Mouse (Mus musculus): Measurements from ENCODE around the gene Nppb. TPM values are rescaled to one million over a fixed set of nuclear protein-coding genes. Genes with fewer than 3 reads are reported as not detected.

Gene Nppb
- polyA plus RNA-seq, 1 experiment from 2014 or later, result not detected

DNA sequence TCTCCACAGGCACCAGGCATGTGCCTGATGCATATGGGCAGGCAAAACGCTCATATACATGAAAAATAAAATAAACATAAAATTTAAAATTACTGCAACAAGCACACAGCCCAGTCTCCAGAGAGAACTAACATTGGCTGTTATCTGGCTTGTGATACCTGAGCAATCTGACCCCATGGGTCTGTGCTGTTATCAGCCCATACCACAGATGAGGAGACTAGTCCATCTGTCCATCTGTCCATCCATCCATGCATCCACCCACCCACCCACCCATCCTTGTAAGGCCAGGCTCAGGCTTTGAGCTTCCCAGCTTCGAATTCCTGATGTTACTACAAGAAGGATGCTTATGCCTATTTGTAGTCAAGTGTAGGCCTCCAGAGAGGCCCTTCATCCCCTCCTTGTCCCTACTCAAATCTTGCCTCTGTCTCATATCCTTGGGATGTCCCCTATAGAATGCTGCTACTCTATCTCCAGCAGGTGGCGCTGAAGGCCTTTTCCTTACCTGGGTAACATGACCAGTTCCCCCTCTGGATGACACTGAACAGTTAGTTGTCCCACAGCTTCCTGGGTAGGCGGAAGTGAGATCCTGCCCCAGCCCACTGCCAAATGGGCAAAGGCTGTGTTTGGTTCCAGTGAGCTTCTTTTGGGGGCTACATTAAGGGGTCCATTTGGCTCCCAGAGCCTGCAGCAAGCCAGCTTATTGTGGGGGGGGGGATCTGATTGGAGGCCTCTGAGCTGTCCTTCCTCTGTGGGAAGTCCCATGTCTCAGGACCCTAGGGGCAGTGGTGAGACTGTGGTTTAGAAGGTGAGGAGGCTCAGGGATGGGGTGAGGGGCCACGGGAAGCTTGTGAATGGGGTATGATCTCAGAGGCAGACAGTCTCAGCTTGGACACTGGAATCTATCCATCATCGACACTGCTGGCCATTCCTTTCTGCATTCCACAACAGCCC lies 25.4 kb upstream of the Nppb start:
- WGBS (ENCODE audit: missing documents), result 38% methylated on average over 6 of the region's 6 CpGs
- H3K79me2 ChIP-seq (ENCODE audit: inconsistent target), result no peaks in the 10 kb centered on the region
- no peaks in the 10 kb centered on the region for H3K36me3 ChIP-seq (ENCODE audit: inconsistent target)
- H3K27ac ChIP-seq, result no peak overlapping the region
- no peak overlapping the region for H3K4me3 ChIP-seq (ENCODE audit: inconsistent target)

DNA sequence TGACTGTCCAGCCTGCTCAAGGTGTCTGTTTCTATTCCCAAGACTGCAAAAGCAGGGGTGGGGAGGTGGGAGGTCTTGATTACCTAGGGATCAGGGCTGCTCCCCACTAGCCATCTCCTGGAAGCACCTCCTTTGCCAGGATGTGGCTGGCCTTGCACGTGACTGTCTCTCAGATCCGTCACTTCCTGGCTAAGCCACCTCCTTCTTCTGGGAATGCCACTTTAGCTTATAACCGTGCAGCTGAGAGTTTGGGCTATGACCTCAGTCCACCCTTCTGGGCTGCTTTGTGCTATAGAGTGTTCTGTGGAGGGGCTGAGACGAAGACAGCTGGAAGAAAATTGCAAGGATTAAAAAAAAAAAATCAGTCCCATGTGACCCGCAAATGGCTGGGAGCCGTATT lies 22.8 kb upstream of the Nppb start:
- Histone ChIP-seq H3K27ac (no peak overlapping the region), H3K36me3 (ENCODE audit: inconsistent target) (no peaks in the 10 kb centered on the region), H3K4me3 (ENCODE audit: inconsistent target) (no peak overlapping the region), H3K79me2 (ENCODE audit: inconsistent target) (no peaks in the 10 kb centered on the region)
- WGBS (ENCODE audit: missing documents), result 64% methylated on average over 6 of the region's 6 CpGs

DNA sequence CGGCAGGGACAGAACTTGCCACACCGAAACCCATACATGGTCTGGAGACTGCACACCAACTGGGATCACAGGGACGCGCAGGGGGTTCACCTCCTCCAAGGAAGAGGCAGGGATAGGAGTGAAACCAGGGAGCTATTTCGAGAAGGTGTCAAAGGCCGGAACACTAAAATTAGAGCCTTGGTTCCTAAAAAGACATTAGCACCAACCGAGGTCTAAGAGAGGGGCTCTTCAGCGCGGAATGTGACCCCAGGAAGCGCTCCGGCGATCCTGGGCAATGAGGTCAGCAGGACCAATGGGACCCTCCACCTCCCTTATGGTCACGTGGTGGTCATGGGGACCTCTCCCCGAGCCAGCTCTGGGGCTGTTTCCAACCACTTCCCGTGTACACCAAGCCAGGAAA lies 22.0 kb upstream of the Nppb start:
- WGBS (ENCODE audit: missing documents), result 87% methylated on average over 15 of the region's 15 CpGs
- H3K79me2 ChIP-seq (ENCODE audit: inconsistent target), result no peaks in the 10 kb centered on the region
- H3K27ac ChIP-seq, result no peak overlapping the region
- H3K36me3 ChIP-seq (ENCODE audit: inconsistent target), result no peaks in the 10 kb centered on the region
- H3K4me3 ChIP-seq (ENCODE audit: inconsistent target), result no peak overlapping the region

DNA sequence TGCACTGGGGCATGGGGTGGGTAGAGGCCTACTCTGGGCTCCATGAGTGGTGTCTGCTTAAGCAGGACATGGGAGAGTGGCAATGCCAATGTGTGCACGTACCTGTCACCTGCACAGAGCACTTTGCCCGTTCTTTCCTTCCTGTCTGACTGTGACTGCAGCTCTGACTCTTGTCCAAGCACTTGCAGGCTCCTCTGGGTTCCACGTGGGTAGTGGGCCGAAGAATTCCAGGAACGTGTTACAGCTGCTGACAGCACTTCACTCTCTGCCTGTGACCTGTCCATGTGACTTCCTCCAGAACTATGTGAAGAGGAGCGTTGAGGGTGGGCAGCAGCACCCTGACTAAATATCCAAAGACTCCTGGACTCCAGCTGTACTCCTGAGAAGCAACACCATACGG lies 19.9 kb upstream of the Nppb start:
- Histone ChIP-seq H3K36me3 (ENCODE audit: inconsistent target) (no peaks in the 10 kb centered on the region), H3K27ac (no peak overlapping the region), H3K79me2 (ENCODE audit: inconsistent target) (no peaks in the 10 kb centered on the region), H3K4me3 (ENCODE audit: inconsistent target) (no peak overlapping the region)
- WGBS (ENCODE audit: missing documents), result 69% methylated on average over 7 of the region's 7 CpGs

DNA sequence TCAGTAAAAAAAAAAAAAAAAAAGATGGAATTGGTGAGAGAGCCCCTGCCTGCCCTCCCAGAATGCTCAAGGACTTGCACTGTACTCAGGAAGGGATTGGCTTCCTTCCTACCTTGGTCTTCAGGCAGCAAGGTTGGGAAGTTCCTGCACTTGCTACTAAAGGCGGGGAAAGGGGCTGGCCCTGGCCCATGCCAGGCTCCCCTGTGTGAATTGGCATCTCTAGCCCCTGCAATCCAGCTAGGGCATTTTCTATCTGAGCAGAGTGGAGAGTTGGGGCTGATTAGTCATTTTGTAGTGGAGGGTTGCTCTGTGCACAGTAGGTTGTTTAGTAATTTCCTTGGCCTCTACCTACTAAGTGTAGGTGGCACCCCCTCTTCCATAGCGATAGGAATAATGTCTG lies 16.8 kb upstream of the Nppb start:
- no peak overlapping the region for H3K4me3 ChIP-seq (ENCODE audit: inconsistent target)
- H3K27ac ChIP-seq, result no peak overlapping the region
- H3K79me2 ChIP-seq (ENCODE audit: inconsistent target), result no peaks in the 10 kb centered on the region
- no peaks in the 10 kb centered on the region for H3K36me3 ChIP-seq (ENCODE audit: inconsistent target)
- WGBS (ENCODE audit: missing documents), result 73% methylated on average over 2 of the region's 2 CpGs

DNA sequence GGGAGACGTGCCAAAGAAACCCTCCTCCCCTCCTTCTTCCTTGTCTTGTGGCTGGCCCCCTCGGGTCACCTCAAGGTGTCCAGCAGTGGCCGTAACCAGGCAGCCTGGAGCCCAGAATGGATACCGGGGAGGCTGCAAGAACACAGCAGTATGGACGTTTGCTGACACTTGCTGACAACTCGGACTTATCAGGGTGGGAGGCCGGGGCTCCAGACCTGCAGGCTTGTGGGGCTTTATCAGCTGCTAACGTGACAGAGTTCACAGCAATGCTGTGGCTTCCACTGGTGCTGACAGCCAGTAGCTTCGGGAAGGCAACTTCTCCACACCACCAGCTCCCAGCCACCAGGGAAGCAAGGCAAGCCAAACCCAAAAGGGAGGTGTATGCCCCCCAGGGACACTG lies 16.3 kb upstream of the Nppb start:
- Histone ChIP-seq H3K36me3 (ENCODE audit: inconsistent target) (no peaks in the 10 kb centered on the region), H3K4me3 (ENCODE audit: inconsistent target) (no peak overlapping the region), H3K27ac (no peak overlapping the region), H3K79me2 (ENCODE audit: inconsistent target) (no peaks in the 10 kb centered on the region)
- WGBS (ENCODE audit: missing documents), result 59% methylated on average over 8 of the region's 9 CpGs

DNA sequence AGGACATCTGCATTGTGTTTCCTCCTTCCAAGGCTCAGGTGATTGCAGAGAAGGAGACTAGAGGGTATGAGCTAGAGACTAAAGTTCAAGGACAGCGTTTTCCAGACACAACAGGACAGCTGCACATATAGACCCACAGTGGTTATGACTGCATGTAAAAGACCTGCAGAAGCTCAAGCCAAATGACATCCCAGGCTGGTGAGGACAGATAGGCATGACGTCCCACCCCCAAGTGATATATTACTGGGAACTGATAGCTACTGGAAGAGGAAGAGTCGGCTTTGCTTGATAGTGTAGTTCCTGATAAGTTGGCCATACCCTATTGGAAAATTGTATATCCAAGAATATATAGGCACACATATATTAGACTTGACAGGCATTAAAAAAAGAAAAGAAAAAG lies 9.4 kb upstream of the Nppb start:
- Histone ChIP-seq H3K36me3 (ENCODE audit: inconsistent target) (no peaks in the 10 kb centered on the region), H3K4me3 (ENCODE audit: inconsistent target) (no peak overlapping the region), H3K27ac (no peak overlapping the region), H3K79me2 (ENCODE audit: inconsistent target) (no peaks in the 10 kb centered on the region)
- 70% methylated on average over 3 of the region's 3 CpGs for WGBS (ENCODE audit: missing documents)

DNA sequence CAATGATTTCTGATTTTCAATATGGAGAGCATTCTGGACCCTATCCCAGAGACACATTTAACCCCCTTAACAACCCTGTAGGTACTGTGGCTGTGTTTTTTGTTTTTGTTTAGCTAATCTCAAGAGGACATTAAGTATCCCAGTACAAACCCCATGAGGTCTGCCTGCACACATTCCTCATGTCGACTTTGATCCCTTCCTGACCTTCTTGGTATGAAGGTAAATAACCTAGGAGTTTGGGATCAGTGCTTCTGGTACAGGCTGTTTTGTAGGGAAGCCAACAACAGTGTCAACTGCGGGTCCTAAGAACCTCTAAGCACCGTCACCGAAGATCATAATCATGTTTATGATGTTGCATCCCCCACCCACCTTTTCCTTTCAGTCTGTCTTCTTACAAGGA lies 7.9 kb upstream of the Nppb start:
- Histone ChIP-seq H3K27ac (no peak overlapping the region), H3K36me3 (ENCODE audit: inconsistent target) (no peaks in the 10 kb centered on the region), H3K4me3 (ENCODE audit: inconsistent target) (no peak overlapping the region), H3K79me2 (ENCODE audit: inconsistent target) (no peaks in the 10 kb centered on the region)
- 58% methylated on average over 1 of the region's 4 CpGs for WGBS (ENCODE audit: missing documents)

DNA sequence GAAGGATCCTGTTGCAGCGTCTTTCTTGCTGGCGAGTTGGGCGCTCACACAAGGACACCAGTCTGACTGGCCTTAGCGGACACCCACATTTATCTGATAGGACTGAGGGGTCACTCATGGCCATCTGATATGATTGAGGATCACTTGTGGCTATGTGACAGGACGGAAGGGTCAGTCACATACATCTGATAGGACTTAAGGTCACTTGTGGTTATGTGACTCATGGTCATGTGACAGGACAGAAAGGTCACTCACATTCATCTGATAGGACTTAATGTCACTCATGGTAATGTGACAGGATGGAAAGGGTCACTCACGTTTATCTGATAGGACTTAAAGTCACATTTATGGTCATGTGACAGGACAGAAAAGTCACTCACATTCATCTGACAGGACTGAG lies 7.2 kb upstream of the Nppb start:
- 96% methylated on average over 5 of the region's 6 CpGs for WGBS (ENCODE audit: missing documents)
- Histone ChIP-seq H3K79me2 (ENCODE audit: inconsistent target) (no peaks in the 10 kb centered on the region), H3K36me3 (ENCODE audit: inconsistent target) (no peaks in the 10 kb centered on the region), H3K4me3 (ENCODE audit: inconsistent target) (no peak overlapping the region), H3K27ac (no peak overlapping the region)

DNA sequence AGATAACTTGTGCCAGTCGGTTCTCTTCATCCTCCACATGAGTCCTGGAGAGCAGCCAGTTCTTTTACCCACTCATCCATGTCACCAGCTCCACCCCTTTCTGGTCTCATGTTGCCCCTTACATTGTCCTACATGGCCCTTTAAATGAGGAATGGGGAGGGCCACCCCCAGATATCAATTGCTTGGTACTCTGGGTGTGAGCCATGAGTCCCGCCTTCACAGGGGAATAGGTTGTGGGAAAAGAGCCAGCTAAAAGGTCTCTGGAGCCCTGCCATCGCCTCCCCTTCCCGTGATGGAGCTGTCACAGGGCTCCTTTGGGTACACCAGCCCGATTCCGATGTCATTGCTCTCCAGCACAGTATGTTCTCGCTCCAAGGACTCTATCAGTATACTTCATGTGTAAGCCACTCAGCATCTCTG lies 6.1 kb upstream of the Nppb start:
- 84% methylated on average over 7 of the region's 7 CpGs for whole genome bisulfite sequencing (ENCODE audit: missing documents)
- no peaks in the 10 kb centered on the region for H3K79me2 ChIP-seq (ENCODE audit: inconsistent target)
- no peak overlapping the region for H3K4me3 ChIP-seq (ENCODE audit: inconsistent target)
- no peak overlapping the region for H3K27ac ChIP-seq
- no peaks in the 10 kb centered on the region for H3K36me3 ChIP-seq (ENCODE audit: inconsistent target)

DNA sequence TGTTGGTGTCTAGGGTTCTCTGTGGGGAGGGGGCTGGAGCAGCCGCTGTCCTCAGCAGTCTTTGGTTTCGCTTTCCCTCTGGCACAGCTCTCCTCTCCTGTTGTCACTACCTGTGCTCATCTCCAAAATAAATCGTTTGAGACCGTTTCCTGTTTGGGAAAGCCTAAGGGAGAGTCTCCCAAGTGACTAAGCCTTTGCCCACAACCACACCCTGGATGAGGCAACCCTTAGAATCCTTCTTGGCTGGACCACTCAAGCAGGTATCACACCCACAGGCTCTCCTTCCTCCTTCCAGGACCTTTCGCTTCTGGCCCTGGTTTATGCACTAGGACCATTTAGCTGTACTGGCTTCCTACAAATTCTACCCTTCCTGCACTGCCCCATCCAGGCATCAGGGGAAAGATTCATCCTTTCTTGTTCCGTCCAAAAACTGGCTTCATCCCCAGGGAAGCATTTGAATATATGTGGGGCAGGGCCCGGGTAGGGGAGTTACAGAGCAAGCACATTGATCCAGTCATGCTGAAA lies 8.0 kb downstream of the Nppb start:
- Histone ChIP-seq H3K79me2 (ENCODE audit: inconsistent target) (no peaks in the 10 kb centered on the region), H3K27ac (no peak overlapping the region), H3K36me3 (ENCODE audit: inconsistent target) (no peaks in the 10 kb centered on the region), H3K4me3 (ENCODE audit: inconsistent target) (no peak overlapping the region)
- 68% methylated on average over 7 of the region's 7 CpGs for WGBS (ENCODE audit: missing documents)

DNA sequence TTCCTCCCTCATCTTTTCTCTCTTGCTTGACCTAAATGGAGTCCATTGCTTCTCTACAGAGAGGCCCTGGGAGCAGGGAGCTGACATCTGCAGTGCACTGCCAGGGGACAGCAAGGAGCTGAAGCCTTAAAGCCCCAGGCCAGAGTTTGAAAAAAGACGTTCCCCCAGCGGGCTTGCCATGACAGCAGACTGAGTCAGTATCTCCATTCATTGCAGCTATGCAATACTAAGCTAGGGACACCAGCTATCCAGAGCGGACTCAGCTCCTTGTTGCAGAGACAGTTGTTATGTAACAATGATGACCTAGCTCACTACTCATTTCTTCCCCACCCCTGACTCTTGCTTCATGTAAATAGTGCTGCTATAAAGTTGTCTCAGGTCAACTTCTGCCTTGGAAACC lies 9.7 kb downstream of the Nppb start:
- 95% methylated on average over 3 of the region's 3 CpGs for WGBS (ENCODE audit: missing documents)

DNA sequence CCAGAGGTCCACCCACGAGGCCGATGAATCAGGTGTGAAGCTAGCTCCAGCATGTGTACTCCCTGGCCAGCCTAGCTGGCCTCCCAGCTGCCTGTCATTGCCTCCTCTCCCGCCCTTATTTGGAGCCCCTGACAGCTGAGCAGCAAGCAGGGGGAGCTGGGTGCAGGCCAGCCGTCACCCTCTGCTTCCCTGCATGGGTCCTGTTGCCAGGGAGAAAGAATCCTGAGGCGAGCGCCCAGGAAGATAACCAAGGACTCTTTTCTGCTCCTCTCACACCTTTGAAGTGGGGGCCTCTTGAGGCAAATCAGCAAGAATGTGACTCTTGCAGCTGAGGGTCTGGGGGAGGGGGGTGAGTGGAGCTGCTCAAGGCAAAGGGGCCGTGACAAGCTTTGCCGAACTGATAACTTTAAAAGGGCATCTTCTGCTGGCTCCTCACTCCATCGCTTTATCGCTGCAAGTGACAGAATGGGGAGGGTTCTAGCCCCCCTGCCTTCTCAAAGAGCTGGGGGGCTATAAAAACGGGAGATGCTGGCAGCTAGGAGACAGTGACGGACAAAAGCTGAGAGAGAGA lies 14.7 kb downstream of the Nppb start, which contains the start of gene Nppa:
Nppa (plus strand) TSS at position 521 of the 571 bp plus-strand sequence.
- Histone ChIP-seq H3K27ac (no peak within 1 kb of the TSS), H3K79me2 (ENCODE audit: inconsistent target) (no peaks in the 10 kb centered on the region), H3K4me3 (ENCODE audit: inconsistent target) (no peak within 1 kb of the TSS), H3K36me3 (ENCODE audit: inconsistent target) (peaks cover 2% of the 10 kb centered on the region; the same call in 1 of the 2 replicates)
- WGBS (ENCODE audit: missing documents), result 50% methylated on average over 12 of the region's 12 CpGs

More for the DNA sequence above, 9.7 kb downstream of the Nppb start:
- no peak overlapping the region for H3K27ac ChIP-seq
- no peaks in the 10 kb centered on the region for H3K79me2 ChIP-seq (ENCODE audit: inconsistent target)
- H3K36me3 ChIP-seq (ENCODE audit: inconsistent target), result no peaks in the 10 kb centered on the region
- H3K4me3 ChIP-seq (ENCODE audit: inconsistent target), result no peak overlapping the region

DNA sequence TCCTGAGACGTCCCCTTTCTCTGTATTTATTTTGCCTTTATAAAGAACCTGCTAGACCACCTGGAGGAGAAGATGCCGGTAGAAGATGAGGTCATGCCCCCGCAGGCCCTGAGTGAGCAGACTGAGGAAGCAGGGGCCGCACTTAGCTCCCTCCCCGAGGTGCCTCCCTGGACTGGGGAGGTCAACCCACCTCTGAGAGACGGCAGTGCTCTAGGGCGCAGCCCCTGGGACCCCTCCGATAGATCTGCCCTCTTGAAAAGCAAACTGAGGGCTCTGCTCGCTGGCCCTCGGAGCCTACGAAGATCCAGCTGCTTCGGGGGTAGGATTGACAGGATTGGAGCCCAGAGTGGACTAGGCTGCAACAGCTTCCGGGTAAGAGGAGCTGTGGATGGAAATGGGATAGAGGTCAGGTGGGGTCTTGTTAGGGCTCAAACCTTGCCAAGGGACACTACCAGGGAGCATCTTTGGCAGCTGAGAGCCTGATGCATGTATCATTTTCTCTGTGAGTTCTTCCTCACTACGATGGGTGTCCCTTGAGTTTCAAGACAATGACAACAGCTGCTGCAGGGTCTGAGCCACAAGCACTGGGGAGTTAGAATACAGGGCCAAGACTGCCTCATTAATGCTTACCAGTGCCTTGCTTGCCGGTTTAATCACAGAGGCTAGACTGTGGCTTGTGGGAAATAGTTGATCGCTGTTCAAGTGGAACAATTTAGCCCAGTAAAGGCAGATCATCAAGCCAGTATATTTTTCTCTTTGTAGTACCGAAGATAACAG lies 15.6 kb downstream of the Nppb start:
- H3K36me3 ChIP-seq (ENCODE audit: inconsistent target), result peaks cover 10% of the 10 kb centered on the region; the same call in 1 of the 2 replicates
- no peak overlapping the region for H3K4me3 ChIP-seq (ENCODE audit: inconsistent target)
- 88% methylated on average over 16 of the region's 17 CpGs for WGBS (ENCODE audit: missing documents)
- no peaks in the 10 kb centered on the region for H3K79me2 ChIP-seq (ENCODE audit: inconsistent target)
- no peak overlapping the region for H3K27ac ChIP-seq
